Mouse (Mus musculus): ENCODE data around the gene Fhit.

Fhit gene

DNA sequence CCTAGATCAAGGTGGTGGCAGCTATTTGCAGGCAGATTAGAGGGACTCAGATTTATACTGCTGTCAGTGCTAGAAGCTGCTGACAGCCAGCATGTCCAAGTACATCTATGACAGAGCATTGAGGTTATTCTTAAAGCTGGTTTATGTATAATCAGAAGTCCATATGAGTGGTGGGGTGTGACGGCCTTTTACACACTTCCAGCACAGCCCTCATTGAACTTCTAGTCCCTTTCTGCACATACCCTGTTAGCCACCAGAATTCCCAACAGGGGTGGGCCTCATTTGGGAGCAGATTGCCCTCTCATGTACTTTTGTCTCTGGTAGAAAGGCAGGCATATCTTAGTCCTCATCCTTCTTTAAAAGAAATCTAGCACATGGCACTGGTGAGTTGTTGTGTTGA is 817.8 kb downstream of the Fhit start:
- no peak for DNase-seq

DNA sequence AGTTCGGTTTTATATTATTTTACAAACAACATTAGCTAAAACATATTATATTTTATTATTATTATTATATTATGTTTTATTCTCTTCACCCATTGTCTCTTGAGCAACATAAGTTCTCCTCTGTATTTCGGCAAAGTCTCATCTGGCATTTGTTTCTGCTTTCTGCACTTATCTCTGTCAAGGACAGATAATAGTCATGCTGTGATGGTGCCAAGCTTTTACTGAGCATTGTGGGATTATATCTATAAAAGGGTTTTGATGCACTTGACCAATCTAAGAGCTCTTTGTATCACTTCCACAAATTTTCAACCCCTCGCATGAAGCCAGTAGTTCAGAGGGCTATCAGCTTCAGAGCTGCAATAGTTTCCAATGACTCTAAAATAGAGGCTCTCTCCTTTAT is 845.1 kb downstream of the Fhit start:
- DNase-seq: no peak

DNA sequence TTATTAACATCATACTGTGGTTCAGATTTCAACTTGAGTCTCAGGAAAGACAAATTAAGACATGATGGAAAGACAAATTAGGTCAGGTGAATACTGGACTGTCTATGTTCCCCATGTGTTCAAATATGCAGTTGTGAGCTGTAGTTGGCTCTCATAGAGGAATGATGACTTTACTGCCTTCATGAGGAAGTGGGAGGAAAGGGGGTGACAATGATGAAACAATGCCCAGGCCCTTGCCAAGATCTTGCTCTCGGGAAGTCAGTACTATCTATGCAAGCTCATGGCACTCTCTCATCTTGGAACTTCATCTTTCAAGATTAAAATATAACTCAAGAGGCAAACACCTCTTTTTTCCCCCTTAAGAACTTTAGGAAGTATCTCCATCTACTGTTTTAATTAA is 849.6 kb downstream of the Fhit start:
- DNase-seq: no peak

DNA sequence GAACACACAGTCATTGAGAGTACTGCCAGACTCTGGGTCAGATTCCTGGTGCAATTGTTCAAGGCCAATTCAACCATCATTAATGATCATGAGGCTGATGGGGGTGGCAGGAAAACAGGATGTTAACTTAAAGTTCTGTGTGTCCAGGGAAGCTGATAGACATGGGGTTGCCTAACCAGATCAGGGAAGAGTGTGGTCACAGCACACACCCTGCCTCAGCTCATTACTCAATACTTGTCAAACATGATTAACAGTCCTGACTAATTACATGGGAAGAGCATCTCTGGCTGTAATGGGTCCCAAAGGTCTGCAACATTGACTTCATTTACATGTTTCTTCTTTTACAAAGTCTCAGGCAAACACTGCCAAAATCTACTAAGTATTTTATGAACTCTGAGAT is 856.5 kb downstream of the Fhit start:
- no peak for DNase-seq

- DNase-seq: no peak
Observed at GRCm38 (mm10) chr14:10301497-10301896, 860.3 kb downstream of the Fhit start.

DNA sequence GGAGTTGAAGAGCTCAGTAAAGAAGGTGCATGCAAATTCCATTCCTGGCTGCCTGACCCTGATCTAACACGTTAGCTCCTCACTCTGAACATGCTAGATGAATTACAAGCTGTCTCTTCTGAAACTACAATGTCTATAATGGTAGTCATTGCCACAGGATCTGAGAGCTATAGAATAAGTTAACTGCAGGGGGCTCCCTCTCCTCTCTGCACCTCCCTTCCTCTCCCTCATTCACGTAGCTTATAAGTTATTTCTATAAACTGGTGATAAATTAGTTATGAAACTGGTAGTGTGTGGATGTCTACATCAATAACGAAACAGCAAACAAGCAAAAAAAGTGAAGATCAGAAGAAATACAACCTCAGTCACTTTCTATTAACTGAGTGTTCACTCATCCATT is 860.9 kb downstream of the Fhit start:
- DNase-seq: no peak

DNA sequence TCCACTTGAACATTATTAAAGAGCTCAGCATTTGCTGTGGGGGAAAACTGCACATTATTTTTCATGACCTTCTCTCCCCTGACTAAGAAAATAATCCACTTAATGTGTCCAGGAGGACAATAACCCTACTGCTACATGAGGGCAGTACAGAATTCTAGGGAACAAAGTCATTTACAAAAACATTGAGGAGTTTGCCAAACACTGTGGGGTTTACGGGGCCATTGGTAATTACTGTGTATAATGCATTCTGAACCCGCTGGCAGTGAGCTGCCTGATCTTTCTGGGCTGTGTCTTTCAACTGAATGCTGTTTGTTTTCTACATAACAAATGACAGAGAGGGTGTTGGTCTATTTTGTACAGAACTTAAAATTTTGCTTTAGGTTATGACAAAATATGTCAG is 862.8 kb downstream of the Fhit start:
- no peak for DNase-seq

- DNase-seq: no peak
Observed at GRCm38 (mm10) chr14:10289043-10289442, 872.8 kb downstream of the Fhit start.

DNA sequence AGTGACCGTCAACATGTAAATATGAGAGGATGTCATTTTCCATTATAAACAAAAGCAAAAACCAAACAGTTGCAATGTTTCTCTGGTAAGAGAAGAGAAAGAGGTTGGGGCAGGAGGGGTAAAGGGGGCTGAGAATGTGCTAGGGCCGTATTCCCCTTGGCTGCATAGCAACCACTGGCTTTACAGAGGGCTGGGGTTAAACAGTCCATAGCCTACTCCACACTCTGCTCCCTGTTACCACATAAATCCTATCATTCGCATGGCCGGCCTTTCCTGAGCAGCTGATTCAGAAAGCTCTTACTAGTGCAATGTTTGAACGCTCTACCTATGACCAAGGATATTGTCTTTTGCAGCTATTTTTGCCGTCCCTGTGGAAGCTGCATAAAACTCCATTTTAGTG is 875.8 kb downstream of the Fhit start:
- DNase-seq: no peak

GRCm38 (mm10) chr14:10228708-10229107 is 933.1 kb downstream of the Fhit start:
- DNase-seq: no peak

GRCm38 (mm10) chr14:10221847-10222246 is 940.0 kb downstream of the Fhit start:
- DNase-seq: no peak

GRCm38 (mm10) chr14:10213216-10213615 is 948.6 kb downstream of the Fhit start:
- no peak for DNase-seq

DNA sequence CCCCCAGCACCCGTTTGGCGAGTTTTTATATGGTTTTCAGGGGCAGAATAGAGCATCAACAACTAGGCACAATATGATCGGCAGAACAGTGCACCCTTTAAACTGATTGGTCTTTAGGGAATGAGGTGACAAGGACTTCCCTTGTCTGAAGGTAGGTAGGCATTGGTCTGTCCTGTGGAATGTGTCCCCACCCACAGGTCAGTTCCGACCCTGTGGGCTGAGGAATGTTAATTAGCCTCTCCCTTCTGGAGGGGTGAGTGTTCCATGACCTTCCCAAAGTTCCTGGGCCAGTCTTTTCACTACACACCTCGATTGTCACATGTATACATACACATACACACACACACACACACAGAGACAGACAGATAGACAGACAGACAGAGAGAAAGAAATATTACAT is 950.7 kb downstream of the Fhit start:
- DNase-seq: no peak

DNA sequence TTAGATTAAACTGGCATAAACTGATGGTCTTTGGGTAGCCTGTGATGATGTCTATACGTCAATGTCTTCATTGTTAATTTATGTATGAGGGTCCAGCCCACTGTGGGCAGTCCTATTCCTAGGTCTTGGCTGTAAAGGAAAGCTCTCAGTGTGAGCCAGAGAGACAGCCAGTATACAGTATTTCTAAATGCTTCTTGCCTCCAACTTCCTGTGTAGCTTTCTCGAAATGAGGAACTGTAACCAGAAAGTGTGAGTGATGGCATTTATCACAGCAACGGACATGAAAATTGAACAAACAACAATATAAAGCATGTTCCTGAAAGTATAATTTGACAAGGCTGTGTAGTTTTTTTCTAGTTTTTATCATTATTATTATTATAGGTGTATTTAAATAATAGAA is 952.8 kb downstream of the Fhit start:
- no peak for DNase-seq

- DNase-seq: no peak
Observed at GRCm38 (mm10) chr14:10205699-10206098, 956.1 kb downstream of the Fhit start.

DNA sequence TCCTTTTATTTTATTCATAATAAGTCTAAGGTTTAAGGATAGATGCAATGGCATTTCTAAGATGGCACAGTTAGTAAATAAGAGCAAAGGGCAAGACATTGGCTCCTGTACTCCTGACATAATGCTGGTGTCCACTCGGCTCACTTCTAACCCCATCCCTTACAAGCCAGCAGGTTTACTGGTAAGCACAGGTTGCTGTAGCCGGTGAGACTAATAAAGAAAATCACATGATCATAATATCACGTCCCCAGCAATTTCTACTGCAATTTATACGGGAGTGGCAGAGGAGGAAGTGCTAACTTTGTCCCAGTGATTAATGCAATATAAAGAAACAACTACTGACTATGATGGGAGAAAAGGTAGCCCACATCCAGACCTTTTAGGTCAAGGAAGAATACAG is 956.5 kb downstream of the Fhit start:
- no peak for DNase-seq

GRCm38 (mm10) chr14:10194130-10194529 is 967.7 kb downstream of the Fhit start:
- no peak for DNase-seq

GRCm38 (mm10) chr14:10171761-10172160 is 990.1 kb downstream of the Fhit start:
- no peak for DNase-seq

- no peak for DNase-seq
Observed at GRCm38 (mm10) chr14:10166641-10167429, 995.0 kb downstream of the Fhit start.

DNA sequence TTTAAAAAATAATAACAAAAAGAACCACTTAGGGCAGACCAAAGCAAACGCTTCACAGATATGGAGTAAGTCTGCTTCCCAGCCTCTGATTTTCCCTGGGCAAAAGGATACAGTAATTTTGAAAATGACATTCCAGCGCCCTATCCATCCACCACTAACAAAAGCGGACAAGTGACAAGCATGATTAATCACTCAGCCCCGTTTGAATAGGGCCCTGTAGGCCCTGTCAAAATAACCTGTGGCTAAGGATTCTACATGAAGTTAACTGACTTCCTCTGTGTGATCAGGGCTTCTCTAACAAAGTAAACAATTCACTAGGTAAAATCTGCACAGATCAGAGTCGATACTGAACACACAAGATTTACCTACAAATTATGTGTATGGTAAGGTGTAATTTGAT is 1012.0 kb downstream of the Fhit start:
- DNase-seq: no peak

GRCm38 (mm10) chr14:10139311-10139710 is 1022.5 kb downstream of the Fhit start:
- no peak for DNase-seq

DNA sequence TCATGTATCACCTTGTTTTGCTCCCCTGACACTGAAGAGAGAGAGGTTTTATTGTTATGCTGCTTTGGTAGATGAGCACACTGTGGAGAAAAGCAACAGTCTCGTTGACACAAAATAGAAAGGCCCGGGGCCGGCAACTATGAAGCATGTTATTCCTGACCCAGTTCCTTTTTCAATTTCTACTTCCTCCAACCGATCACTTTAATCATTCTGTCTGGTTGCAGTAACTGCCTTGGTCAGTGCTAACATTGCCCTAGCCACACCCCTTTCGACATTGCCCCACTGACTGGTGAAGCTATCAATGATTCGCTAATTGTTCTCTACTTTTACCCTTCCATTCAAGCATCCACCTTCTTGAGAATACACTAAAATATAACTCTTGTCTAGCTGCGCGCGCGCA is 1028.0 kb downstream of the Fhit start:
- peak in 1 of 2 experiments; percentile 3 for DNase-seq

GRCm38 (mm10) chr14:10129675-10130074 is 1032.2 kb downstream of the Fhit start:
- DNase-seq: no peak

DNA sequence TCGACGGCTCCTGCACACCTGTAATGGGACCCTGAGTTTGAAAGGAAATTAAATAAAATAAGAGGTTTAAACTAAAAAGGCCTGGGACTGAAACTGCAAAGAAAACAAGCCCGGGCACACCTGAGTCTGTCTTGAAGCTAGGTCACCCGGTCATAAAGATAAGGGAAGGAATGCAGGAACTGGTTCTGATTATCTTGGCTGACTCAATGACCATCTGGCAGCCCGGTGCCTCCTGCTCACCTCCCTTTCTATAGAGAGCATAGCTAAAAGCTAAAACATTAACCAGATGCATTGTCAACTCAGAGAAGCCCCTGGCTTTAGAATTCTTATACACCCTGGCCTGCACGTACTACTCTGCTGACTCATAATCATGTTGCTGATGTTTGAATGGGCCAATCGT is 1032.7 kb downstream of the Fhit start:
- no peak for DNase-seq

GRCm38 (mm10) chr14:10126536-10126935 is 1035.3 kb downstream of the Fhit start:
- no peak for DNase-seq

All from kidney, adult 8-10 months (tissue).